Mouse (Mus musculus): Measurements from ENCODE around the gene Agap3.

Agap3 gene

DNA sequence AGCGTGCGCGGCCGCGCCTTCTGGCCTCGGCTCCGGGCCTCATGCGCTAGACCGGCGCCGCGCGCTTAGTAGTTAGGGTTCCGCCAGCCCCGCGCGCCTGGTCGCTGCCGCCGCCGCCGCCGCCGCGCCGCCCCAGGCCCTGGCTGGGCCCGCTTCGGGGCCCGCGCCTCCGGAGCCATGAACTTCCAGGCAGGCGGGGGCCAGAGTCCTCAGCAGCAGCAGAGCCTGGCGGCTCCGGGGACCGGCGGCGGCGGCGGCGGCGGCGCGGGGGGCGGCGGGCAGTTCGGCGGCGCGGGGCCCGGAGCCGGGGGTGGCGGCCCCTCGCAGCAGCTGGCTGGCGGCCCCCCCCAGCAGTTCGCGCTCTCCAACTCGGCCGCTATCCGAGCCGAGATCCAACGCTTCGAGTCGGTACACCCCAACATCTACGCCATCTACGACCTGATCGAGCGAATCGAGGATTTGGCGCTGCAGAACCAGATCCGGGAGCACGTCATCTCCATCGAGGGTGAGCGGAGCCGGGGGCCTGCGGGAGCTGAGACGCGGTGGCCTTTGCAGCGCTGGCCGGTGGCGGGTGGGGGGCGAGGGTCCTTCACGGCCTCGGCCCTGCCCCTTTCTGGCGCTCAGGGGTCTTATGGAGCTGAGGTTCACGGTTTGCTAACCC, at the start of gene Agap3:
Gene Agap3 (plus strand): TSS at position 148 of the 661 bp plus-strand sequence.
- DNase-seq (ENCODE audit: low spot score in 2 of 2): peak in 1 of 2 experiments; percentile 58

DNA sequence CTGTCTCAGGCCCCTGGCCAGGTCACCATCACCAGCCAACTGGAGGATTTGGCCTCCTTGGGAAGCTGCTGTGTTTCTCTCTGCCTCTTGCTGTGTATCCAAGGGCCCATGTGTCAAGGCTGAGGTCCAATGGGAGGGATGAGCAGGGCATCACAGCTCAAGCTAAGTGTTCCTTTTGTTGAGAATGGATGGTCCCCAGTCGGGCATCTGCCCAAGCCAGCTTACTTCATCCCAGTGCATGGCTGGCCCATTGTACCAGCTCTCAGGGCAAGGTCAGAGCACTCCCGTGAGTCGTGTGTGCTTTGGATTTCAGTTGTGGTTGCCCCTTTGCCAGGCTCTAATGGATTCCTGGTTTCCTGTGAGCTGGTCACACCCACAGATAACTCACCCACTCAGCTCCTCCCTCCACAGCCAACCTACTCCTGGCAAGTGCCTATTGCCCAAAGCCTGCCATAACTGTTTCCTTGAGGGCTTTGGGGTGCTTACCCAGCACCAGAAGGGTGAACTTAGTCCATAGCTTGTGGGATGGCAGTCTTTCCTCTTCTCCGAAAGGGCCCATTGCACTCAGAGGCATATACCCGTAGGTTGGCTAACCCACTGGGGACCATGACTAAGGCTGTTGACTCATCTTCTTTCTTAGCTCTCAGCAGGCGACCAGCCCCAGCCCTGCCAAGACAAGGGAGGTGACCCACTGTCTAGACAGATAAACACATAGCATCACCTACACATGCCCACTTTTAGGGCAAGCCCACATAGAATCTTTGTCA, 47.2 kb upstream of the Agap3 start:
- no peak for DNase-seq (ENCODE audit: low spot score in 2 of 2)

DNA sequence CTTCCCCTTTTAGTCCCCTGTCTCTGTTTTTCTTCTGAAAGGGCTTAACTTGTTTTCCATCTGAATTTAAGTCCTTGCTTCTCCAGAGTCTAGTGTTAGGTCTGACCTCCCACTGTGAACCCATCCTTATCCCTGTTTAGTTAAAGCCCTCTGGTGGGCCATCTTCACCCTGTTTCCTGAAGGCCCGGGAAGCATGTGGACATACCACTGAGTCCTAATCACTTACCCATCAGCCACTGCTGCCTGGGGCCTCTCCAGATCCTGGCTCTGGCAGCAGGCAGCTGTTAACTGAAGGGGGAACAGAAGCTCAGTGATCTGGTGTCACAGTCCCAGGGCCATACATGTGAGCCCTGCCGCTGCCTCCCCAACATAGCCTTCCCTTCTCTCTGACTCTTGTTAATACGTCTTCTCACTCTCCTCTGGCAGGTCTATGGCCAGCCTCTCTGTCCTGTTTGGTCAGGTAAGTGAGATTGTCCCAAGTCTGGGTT, 46.5 kb upstream of the Agap3 start:
- no peak for DNase-seq (ENCODE audit: low spot score in 2 of 2)

DNA sequence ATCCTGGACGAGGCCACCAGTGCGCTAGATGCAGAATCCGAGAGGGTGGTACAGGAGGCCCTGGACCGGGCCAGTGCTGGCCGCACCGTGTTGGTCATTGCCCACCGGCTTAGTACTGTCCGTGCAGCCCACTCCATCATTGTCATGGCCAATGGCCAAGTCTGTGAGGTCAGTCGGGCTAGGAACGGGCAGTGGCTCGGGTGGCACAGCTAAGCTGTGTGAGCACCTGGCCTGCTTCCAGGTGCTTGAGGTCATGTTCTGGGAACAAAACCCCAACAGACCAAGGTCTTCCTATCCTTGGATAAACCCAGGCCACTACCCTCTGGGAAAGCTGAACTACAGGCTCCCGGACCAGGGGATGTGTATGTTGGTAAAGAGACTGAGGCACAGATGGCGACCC, 43.3 kb upstream of the Agap3 start:
- no peak for DNase-seq (ENCODE audit: low spot score in 2 of 2)

DNA sequence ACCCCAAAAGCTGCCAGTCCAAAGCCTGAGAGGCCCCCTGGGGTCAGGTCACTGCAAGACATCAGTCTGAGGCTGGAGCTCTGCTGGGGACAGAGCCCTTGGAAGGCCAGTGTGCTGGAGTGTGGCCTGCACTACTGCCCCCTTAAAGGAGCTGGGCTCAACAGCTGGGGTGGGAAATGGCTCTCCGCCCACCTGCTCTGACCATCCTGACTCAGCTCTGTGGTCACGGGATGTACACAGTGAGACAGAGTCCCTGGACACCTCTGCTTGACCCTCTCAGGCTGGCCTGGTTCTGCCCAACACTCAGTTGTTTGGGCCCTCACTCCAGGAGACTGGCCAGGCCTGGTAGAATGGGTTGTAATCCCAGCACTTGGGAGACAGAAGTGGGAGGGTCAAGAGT, 42.5 kb upstream of the Agap3 start:
- no peak for DNase-seq (ENCODE audit: low spot score in 2 of 2)

DNA sequence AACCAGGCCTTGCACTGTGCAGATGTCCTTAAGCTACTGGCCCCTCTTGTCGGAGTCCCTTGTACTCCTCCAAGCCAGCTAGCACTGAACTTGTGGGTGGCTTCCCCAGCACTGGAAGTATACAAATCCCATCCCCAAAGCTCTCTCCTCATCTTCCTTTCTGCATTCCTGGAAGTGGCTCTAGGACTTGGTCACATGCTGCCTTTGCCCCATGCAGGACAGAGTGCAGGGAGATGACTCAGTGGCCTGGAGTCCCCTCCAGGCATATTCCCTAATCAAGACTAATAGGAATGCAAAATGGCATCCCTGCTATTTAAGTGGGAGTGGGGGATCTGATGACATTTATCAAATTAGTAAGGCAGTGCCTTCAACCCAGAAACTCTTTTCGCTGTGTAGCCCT, 39.9 kb upstream of the Agap3 start:
- DNase-seq (ENCODE audit: low spot score in 2 of 2): no peak

DNA sequence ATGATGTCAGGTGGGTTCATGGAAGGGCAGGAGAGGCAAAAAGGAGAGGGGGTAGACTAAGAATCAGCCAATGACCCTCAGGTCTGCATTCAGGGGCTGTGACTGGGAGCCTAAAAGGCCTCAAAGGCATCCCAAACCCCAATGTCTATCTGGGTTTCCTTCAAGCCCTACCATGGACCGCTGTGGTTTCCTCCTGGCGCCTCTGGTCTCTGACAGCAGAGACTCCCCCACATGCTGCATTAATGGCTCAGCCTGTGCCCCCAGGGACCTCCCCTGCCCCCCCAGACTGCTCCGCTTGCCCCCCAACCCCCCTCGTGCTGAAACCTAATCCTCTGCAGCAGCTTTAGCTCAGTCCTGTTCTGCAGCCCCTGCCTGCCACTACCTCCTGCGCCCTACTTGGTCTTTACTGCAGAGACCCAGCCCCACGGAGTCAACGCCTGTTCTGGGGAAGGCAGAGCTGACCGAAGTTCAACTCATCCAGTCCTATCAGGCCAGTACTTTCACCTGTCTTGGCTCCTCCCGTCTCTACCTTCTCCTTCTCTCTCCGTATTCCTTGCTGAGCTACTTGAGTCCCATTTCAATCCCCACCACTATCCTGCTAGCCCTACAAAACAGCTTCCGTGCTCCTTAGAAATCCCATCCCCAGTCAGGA, 38.8 kb upstream of the Agap3 start, which contains the start of gene Asic3:
Gene Asic3 (plus strand): TSS at position 351 of the 652 bp plus-strand sequence.
- no peak for DNase-seq (ENCODE audit: low spot score in 2 of 2)

DNA sequence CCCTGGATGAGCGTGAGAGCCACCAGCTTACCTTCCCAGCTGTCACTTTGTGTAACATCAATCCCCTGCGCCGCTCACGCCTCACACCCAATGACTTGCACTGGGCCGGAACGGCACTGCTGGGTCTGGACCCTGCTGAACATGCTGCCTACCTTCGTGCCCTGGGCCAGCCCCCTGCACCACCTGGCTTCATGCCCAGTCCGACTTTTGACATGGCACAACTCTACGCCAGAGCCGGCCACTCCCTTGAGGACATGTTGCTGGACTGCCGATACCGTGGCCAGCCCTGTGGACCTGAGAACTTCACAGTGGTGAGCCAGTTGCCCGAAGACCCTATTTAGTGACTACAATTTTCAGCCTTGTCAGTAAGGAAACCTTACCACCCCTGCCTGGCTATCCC, 38.0 kb upstream of the Agap3 start:
- DNase-seq (ENCODE audit: low spot score in 2 of 2): no peak

DNA sequence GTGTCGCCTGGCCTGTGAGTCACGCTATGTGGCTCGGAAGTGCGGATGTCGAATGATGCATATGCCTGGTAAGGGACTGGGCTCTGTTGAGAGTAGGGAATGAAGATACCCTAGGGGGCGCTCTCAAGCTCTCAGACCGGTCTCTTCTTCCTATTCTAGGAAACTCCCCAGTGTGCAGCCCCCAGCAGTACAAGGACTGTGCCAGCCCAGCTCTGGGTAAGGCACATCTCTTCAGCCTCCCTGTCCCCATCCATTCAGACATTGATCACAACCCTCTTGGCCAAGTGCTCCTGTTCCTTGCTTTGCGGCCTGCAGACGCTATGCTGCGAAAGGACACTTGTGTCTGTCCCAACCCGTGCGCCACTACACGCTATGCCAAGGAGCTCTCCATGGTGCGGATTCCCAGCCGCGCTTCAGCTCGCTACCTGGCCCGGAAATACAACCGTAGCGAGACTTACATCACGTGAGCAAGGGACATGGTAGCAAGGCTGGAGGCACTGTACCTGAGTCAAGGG, 35.7 kb upstream of the Agap3 start:
- peak in 1 of 2 experiments; percentile 59 for DNase-seq (ENCODE audit: low spot score in 2 of 2)

DNA sequence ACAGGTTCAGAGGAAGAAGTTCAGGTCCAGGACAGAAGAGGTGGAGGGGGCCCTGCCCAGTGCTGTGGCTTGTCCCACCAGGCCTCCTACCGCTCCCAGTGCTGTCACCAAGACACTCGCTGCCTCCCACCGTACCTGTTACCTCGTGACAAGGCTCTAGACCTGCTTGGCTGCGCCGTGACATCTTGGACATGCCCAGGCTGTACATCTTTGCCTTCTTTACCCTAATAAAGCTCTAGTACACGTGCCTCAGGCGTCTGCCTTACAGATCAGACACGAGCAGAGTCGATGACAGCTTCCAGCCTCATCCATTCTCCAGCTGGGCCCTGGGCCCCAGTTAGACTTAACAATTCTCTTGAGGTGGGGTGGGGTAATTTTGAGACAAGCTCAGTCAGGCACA, 34.4 kb upstream of the Agap3 start:
- DNase-seq (ENCODE audit: low spot score in 2 of 2): no peak

DNA sequence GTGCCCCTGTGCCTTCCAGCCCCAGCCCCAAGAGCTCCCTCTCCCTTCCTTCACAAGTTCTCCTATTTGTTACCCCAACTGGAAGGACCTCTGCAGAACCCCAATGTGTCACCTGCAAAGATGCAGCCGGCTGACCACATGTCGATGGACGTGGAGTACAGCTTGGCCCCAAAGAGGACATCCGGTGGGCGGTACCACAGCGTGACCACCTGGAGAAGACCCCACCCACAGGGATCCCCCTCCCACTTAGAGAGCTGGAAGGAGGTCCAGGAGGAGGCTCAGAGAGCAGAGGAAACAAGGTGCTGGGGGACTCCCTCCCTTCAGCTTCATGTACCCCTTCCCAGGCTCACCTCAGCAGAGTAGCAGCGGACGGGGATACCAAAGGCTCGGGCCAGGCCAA, 31.6 kb upstream of the Agap3 start:
- DNase-seq (ENCODE audit: low spot score in 2 of 2): no peak

DNA sequence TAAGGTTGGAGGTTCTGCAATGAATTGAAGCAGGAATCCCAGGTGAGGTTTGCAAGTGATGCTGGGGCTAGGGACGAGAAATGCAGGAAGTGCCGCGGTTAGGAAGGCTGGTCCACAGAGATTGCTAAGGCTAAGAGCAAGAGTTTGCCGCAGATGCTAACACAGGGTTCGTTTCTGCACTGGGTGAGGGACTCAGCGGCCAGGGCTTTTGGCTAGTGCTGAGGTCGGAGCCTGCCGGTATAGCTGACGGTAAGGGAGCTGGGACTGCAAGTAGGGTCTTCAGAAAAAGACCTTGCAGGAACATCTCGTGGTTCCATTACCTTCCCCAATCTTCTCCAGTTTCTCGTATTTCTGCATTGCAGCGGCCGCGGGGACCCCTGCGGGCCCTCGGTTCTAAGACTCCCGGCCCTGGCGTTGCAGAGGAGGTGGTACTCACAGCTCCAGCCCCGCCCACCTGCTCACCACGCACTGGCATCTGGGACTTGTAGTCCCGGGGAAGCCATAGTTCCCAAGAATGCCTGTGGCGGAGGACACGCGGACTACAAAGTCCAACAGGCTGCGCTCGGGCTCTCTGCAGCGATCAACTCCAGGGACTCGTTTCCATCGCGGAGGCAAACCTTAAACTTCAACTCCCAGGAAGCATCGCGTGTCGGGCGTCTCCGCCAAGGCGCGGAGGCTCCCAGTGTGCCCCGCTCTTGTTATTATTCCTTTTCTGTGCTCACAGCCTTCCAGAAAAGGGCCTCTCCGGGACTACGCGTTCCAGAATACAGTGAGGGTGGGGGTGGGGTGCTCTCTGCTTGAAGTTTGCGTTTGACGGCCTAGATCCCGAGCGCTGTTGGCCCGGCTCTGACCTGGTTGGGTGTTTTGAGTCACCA, 28.6 kb upstream of the Agap3 start, which contains the start of the genes Cdk5 and Slc4a2:
Gene Cdk5 (minus strand): TSS at position 402 of the 875 bp plus-strand sequence.
Gene Slc4a2 (plus strand): TSS at position 709 of the 875 bp plus-strand sequence.
- DNase-seq (ENCODE audit: low spot score in 2 of 2): peak; percentile 98 to 99

DNA sequence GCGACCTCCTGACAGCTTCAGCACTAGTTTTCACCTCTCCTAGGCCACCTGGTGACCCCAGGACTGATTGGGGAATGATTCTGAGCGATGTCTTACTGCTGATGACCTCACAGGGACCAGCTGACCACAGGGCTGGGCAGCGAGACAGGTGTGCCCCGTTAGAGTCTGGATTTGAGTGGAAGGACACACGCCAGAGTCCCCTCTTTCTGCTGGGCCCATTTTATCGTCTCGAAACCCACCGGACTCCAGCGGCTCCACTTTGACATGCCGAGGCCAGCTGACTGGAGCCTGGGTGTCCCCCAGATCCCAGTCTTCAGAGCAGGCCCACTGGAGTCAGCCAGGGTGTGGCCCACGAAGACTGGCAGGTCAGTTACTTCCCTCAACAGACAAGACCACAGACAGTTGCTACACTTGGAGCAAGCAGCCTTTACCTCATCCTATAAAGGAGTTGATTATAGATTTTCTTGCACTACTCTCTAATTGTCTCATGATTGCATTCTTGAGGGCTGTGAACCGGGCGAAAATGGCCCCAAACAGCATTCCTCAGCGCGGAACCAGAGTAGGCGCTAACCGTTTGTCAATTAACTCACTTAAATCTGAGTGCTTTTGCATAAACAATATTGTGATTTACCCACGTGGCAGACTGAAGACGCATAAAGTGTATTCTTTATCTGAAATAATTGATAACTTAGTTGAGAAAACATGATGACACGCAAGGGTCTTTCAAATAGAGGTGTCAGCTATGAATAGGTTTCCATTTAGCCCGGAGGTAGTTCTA, 27.8 kb upstream of the Agap3 start:
- DNase-seq (ENCODE audit: low spot score in 2 of 2): no peak

DNA sequence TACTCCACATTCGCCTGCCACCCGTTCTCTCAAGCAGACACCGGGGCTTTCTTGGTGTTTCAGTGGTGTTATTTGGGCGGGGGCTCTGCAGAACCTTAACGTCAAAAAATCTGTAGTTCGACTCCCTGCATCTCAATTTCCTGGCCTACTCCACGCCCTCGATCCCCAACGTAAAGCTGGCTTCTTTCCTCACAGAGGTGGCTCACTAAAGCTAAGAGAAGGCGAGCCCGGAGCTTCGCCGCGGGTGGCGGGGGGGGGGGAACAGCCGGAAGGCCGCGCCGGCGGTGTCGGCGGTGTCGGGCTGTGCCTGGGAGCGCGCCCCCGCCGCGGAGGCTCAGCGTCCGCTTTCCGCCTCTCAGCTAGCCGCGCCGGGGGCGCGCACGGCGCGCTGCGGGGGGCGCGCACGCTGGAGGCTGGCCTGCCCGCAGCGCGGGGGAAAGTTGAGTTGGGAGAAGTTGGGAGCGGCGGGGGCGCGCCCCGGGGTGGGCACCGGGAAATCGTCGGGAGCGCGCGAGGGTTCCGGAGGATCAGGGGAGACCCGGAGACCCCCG, 27.0 kb upstream of the Agap3 start:
- DNase-seq (ENCODE audit: low spot score in 2 of 2): peak; percentile 60 to 76

DNA sequence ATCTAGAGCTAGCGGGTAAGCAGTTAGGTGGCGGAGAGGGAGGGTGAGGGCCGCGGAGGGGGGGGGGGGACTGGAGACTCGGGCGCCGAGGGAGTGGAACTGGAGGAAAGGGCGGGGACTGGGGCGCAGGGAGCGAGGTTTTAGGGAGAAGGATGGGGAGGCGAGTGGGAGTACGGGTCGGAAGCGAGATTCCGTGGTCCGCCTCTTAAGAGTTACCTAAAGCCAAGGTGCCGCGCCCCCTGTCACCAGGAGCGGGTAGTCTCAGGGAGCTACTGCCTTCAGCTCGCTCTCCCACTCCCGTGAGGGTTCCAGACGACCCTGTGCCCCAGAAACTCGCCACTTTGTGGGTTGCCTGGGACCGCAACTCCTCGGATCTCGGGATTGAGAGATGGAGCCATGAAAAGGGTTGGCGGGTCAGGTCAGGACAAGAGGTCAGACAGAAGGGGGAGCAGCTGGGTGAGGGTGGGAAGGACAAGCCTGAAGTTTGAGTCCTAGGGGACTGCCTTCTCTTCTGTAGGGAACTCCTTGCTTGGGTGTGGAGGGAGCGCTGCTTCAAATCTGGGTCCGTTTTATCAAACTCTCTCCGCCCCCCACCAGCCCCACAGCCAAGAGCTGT, 26.4 kb upstream of the Agap3 start:
- peak in 1 of 2 experiments; percentile 54 for DNase-seq (ENCODE audit: low spot score in 2 of 2)

DNA sequence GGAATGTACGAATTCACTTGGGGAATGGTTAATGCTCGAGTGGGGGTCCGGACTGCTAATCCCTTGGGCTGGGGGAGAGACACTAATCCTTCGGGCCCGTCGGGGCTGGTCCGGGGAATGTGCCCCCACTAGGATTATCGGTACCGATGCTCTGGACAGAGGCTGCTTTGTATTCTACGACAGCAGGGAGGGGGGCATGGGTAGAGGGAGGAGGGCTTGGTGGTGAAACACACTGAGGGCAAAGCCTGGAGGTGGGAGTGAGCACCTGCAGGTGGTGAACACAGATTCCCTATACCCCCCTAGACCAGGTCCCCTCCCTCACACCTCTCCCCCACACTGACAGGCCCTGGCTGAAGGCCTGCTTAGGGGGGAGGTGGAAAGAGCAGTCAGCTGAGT, 25.9 kb upstream of the Agap3 start:
- DNase-seq (ENCODE audit: low spot score in 2 of 2): no peak

DNA sequence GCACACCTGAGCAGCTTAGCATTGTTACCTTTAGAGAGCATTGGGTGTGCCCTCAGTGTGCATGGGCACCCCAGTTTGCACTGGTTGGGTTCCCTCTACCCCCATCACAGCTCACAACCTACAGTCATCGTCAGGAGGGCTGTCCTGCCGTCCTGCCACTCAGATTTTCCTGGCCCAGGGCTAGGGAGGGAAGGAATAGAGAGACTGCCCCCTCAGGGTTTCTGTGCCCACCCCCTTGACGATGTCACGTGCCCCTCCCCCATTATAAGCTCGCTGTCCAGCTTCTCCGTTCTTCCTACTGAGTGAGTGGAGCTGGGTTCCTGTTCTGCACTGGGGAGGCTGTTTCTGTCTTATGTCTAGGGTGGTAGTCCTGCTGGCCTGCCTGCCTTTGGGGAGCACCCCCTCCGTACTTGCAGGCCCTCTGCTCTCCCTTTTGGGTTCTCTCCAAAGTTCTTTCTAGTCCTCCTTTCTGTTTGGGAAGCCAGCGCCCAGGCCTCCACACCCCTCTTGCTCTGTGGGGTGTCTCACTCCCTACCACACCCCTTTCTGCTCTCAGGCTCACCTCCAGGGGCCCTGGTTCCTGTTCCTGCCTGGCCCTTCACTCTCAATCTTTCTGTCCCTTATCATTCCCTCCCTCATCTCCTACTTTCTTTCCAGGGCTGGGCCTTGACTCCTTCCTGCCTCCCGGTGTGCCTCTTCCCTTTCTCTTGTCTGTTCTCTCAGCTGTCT, 25.3 kb upstream of the Agap3 start:
- no peak for DNase-seq (ENCODE audit: low spot score in 2 of 2)

DNA sequence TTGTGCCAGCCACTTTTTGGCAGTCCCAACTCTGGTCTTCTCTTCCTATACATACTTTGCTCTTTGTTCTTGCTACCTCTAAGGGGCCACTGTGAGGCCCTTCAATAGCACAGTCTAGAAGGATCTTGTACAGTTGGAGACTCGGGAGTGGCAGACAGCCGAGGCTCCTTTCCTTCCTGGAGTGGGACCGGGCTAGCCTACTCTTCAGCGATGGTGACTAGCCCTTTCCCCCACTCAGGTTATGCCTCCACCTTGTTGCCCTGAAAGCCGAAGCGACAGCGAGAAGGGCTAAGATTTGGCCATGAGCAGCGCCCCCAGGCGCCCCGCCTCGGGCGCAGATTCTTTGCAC, 24.7 kb upstream of the Agap3 start:
- no peak for DNase-seq (ENCODE audit: low spot score in 2 of 2)

DNA sequence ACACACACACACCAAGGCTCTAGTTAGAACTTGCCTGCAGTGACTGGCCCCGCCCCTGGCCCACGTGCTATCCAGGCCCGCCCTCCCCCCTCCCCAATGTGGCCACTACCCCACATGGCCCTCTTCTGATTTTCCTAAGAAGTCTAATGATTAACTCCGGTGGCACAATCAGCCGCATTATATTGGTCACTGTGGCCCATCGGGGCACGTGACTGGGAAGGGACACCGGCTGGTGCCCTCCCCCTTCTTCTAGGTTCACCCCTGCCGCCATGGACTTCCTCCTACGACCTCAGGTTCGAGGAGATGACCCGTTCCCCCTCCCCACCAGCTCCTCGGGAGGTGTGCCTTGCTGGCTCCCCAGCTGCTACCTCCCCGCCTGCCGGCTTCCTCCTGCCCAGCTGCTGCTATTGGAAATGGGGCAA, 24.0 kb upstream of the Agap3 start:
- DNase-seq (ENCODE audit: low spot score in 2 of 2): no peak

All from frontal cortex, postnatal 10 days (tissue).